Mouse (Mus musculus): ENCODE data around the gene Rbm5.
A peak's percentile ranks its signal among the peaks of the same experiment; 100 is the strongest.

Gene Rbm5

DNA sequence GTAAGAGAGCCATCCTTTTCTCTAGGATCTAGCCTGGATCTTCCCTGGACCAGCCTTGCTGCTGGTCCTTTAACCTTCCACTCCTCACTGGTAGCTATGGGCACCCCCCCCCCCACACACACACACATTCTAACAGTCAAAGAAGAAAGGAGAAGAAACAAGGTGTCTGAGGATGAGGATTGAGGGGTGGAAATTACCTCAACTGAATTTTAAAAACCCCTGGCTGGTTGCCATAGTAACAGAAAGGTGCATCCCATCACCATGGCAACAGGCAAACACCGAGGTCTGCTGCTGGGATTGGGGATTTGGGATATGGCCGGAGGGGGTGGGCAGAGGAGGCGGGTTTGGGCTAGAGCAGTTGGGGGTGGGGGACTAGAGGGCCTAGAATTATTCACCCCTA is 41.1 kb downstream of the Rbm5 start:
- no peak for DNase-seq (ENCODE audit: low spot score)

DNA sequence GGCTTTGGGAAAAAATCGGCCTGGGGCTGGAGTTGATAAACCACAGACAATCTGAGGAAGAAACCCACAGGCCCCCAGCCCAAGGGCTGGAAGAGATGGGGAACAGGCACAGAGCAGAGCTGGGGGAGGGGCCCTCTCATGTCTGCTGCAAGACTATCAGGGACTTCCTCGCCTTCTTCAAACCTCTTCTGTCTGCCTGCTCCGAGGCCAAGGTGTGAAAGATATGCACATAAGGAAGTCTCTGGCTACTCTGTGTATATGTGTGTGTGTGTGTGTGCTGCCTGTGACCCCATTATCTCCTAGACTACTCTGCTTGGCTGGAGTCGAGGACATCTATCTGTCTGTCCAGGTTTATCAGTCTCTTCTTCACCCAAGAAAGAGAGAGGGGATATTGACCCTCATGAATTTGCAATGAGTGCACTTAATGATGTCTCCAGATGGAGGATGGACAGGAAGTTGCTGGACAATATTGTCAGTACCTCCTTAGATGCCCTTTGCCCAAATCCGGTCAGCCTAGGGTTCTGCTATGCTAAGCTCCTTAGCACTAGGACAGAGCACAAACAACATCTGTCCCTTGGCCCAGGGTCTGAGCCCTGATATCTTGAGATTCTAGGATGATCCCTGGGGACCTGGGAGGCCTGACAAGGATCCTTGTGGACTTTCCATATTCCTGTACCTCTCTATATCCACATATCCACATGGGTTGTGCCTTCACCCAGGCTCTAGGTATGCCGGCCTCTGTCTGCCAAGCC is 41.7 kb downstream of the Rbm5 start:
- DNase-seq (ENCODE audit: low spot score) = no peak

DNA sequence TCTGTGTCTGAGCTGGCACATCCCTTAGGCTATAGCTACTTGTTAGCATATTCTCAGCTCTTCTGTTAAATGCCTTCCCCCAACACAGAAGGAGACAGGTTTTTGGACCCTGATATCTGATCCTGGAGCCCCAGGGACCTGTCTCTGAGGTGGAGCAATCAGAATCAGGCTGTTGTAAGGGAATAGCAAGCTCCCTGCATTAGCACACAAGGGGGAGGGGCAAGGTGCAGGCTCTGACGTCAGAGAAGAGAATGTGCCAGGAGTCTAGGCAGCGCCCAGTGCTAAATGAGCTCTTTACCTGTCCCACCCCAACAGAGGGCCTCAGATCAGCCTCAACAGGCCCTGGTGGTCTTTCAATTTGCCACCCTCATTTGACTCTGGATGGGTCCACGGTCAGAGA is 43.8 kb downstream of the Rbm5 start:
- no peak for DNase-seq (ENCODE audit: low spot score)

DNA sequence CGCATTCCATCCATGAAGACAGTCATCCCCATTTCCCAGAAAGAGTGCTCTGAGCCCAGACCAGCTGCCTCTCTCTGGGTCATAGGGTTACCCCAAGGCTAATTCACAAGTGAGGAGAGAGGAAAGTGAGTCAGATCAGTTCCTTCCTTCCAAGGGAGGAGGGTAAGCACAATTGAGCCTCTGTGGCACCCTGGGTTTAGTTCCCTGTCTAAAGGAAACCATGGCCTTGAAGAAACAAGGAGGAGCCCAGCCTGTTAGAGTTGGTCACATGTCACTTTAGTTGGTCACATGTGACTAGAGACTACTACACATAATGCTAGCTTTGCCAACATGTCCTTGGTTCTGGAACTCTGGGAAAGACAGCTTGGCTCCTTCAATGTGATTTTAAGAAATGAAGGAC is 46.0 kb downstream of the Rbm5 start:
- no peak for DNase-seq (ENCODE audit: low spot score)

DNA sequence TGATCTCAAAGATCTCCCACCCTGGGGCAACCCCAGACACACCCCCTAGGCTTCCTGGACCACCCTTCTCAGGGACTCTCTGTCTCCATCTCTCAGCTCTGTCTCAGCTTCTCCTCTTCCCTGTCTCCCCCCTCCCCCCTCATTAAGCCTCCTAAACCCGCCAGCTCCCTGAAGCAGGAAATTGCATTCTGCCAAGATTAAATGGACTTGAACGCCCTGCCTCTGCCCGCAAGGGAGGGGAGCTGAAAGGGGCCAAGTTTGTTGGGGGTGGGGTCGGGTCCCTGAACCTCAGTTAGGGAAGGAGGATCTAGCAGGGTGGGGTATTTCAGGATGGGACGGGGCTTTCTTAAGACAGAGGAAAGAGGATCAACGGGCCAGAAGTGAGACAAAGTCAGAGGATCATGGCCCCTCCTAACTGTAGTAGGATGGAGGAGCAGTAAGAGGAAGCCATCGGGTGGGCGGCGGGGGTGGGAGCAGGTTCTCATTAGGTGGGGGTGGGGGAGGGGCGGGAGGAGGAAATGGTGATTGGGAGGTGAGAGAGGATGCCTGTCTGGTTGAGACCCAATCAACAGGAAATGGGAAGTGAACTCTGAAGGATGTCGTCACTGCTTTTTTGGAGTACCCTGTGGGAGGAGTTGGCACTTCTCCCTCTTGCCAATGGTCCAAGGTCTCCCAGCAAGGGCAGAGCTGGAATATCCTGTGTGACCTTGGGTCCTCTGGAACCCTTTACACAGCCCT is 46.8 kb downstream of the Rbm5 start:
- peak; percentile 87 for DNase-seq (ENCODE audit: low spot score)

DNA sequence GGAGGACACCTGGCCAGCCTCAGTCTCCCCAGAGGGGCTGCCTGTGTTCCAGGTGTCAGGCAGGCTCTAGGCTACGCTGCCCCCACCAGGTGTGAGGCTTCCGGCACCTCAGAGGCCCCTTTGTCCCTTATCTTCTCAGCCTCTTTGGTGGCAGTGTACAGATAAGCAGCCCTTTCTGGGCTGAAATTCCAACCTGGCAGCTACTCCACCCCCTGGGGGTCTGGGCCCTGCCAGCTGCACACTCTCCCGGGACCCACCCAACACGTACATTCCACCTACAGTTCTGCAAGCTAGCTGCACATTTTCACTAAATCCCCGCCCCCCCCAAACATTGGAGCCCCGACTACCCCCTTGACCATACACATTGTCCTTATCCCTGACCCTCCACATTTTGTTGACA is 47.5 kb downstream of the Rbm5 start:
- DNase-seq (ENCODE audit: low spot score) = no peak

DNA sequence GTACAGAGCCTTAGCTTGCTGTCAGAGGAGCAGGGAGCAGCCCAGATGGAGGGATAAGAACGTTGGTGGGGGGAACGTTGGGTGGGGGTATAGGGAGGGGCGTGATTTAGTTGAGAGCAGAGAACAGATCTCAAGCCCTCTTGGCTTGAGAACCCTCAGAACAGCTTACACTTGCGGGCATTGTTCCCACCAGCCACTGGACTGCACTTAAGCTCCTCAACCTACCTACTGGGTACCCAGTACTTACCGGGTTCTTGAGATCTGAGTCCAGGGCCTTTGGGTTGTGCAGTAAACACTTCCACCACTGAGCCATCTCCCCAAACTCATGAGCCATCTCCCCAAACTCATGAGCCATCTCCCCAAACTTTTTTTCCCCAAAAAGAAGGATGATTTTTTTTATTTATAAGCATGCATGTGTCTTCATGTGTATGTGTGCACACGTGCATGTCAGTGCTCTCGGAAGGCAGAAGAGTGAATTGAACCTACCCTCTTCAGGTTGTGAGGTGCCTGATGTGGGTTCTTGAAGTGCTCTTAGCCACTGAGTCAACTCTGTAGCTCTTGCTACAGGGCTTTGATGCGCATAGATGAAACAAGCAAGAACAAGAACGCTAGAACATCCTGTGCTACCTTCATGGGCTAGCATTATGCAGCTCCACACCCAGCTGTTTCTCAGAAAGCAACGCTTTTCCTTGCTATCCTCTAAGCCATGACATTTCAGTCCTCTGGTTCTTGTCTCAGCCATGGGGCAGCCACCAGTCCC is 51.8 kb downstream of the Rbm5 start:
- DNase-seq (ENCODE audit: low spot score) = peak; percentile 61

DNA sequence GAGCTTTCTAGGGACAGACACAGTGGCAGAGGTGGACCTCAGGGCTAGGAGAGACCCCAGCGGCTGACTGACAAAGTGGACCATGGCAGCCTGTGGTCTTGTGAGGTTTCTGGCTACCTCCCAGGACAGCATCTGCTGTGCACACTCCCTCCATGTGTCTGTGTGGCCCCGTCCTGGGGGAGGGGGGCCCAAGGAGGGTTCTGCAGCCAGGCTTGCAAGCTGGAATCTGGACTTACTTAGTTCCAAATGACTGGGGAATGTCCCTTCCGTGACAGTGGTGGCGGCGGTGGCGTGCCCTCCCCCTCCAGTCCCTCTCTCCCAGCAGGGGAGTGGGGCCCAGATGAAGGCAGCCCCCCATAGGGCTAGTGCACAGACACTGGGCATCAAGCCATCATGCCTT is 53.8 kb downstream of the Rbm5 start:
- no peak for DNase-seq (ENCODE audit: low spot score)

DNA sequence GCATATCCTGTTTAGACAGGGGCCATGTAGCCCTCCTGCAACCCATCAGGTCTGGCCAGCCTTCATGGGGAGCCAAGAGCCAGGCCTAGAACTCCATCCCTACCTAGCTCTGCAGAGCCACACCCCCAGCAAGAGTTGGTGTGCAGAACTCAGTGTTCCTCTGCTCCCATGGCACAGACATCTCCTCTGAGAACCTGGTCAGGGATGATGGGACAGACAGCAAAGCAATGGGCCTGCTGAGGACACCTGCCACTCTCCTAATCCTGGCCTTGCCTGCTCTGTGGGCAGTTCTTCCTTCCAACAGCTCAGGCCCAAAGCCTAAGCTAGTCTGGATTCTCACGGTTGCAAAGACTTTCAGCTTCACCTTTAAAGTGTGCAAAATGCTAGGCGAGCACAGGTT is 55.2 kb downstream of the Rbm5 start:
- no peak for DNase-seq (ENCODE audit: low spot score)

DNA sequence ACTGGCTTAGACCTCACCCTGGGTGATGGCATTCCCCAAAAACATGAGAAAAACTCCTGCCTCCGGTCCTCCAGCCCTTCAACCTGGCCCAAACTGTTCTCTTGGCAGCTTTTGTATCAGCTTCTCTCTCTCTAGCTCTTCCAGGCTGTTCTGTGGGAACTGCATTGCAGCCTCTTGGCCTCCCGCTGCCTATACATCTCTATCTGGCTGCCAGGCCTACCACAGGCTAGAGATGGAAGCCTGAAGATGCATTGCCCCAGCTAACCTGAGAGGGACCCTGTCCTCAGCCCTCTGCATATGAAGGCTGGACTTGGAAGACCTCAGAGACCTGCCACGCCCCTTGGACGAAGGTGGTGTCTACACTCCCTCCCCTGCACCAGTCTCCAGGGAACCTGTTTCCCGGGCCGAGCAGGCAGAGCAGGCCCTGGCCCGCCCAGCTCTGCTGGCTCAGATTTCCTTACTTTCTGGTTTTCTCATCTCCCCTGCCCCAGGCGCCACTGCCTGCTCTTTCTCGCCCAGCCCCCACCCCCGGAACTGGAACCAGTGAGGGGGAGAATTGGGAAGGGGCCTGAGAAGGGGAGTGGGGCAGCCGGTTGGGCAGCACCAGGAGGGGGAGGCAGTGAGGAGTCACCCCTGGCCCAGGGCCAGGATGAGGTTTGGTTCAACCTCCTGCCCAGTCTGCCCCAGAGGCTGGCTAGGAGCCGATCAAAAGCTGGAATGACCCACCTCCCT is 56.4 kb downstream of the Rbm5 start:
- DNase-seq (ENCODE audit: low spot score) = no peak

DNA sequence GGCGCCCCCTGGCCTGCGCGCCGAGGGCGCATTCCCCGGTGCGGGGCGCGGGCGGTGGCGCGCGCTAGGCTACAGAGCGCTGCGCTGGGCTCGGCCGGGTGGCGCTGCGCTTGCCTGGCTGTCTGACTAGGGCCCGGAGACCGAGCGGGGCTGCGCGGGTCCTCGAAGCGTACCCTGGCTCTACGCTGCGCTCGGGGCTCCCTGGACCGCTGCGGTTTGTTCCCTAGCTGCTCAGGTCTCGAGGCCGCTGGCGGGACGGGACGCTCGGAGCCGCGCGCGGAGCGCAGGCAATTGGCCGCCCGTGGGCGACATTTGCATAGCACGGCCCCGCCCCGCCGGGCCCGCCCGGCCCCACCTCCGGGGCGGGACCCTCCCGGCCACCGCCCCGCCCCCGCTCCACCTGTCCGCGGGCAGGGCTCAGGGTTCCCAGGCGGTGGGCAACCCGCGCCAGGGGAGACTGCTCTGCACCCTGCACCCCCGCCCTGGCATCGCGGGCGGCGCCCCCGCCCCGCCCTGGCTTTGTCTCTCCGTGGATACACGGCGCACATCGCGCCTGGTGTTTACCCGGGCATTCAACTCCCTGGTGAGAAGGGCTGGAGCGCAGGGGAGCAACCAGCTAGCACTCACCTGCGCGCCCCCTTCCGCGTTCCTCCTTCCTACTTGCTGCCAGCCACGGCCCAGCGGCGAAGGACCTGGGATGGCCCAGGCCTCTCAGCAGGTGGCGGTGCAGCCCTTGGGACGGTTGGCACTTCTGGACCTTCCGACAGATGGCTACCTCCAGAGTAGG is 60.9 kb downstream of the Rbm5 start, which contains the start of gene Sema3f:
TSS of gene Sema3f (minus strand) at position 779 of the 787 bp plus-strand sequence.
- peak; percentile 87 for DNase-seq (ENCODE audit: low spot score)

DNA sequence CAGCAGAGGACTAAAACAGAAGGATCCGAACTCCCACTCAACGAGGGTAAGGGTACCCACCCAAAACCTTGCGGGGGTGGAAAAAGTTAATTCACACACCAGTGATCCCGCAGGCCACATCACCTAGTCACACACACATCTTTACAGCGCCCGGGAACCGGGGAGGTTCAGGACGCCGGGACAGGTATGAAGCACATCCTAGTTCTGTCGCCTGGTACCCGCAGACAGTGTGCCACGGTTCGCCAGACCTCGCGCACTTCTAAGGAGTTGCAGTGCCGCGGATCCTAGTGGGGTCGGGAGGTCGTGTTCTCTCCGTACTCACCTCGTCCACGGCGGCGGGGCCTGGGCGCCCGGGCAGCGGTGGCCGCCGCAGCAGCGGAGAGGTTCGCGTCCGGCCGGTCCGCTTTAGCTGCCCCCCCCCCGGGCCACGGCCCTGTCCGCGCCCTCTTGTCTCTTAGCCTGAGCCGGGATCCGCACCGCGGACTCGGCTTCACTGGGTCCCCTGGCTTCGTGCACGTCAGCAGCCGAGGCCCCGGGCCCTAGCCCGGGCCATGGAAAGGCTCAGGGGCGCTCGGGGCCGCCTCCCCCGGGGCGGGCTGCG is 61.6 kb downstream of the Rbm5 start:
- DNase-seq (ENCODE audit: low spot score) = no peak

DNA sequence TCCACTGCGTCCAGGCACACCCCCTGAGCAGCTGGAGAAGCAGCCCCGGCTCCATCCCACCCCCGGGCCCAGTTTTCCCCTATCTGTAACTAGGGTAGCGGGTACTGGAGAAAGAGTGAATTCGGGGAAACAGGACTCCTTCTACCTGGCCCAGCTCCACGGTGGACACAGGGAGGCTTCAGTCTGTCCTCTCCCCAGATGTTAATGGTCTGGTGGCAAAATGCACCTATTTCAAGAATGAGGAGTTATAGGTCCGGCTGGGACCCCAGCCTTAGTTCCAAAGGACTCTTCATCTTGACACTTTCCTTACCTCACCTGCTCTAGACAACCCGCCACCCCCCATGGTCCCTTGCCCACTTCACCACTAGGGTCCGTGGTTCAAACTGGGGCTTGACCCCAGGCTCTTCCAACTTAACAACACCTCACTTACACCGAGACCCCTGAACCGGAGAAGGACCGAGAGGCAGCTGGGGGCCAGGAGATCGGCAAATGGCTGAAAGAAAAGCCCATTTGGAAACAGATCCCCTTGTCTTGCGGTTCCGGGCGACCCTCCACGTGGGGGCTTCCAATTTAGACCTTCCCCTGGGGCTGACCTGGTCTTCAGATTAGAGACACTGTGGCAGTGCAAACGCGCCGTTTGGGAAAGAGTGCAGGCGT is 62.2 kb downstream of the Rbm5 start:
- DNase-seq (ENCODE audit: low spot score) = no peak

DNA sequence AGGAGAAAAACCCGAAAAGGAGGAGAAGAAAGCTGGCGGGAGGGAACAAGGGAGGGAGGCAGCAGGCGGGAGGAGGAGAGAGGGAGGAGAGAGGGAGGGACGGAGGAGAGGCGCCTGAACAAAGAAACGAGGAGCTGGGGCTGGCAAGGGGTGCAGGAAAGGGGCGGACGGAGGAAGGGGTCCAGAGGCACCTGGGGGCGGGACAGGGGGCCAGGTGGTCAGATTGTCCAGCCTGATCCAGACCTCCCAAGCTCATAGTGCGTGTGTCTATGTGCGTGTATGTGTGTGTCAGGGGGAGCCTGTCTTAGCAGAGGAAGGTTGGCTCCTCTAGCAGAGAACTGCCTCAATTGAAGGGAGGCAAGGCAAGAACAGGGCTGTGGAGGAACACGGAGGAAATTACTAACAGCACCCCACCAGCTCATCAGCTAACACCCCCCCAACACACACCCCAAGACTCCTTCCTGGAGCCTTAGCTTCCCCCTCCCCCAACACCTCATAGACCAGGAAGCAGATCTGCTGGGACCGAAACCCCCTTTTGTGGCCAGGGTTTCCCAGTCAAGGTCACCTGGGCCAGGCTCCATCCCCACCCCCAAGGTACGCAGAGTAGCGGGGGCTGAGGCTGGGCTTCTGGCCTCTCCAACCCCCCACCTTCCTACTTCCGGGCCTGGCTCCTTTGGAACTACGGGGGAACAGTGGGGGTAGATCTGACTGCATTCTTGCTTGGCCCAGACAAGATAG is 62.9 kb downstream of the Rbm5 start:
- DNase-seq (ENCODE audit: low spot score) = no peak

DNA sequence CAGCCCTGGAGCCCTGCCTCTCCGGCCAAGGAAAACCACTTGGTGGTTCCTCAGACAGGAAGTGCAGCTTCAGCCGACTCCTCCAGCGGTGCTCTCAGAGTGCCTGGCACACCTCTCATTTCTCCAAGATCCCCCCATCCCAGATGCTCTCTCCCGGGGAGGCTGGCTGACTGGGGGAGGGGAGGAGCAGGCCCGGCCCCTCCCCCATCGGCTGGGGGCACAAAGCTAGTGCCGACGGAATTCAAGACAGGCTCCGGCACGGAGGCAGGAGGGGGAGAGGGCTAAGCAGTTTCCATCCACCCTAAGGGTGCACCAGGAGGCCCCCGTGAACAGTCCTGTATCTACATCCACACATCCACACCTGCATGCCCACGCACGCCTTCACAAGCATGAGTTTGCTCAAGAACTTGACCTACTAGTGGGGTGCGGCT is 64.0 kb downstream of the Rbm5 start:
- DNase-seq (ENCODE audit: low spot score) = no peak

DNA sequence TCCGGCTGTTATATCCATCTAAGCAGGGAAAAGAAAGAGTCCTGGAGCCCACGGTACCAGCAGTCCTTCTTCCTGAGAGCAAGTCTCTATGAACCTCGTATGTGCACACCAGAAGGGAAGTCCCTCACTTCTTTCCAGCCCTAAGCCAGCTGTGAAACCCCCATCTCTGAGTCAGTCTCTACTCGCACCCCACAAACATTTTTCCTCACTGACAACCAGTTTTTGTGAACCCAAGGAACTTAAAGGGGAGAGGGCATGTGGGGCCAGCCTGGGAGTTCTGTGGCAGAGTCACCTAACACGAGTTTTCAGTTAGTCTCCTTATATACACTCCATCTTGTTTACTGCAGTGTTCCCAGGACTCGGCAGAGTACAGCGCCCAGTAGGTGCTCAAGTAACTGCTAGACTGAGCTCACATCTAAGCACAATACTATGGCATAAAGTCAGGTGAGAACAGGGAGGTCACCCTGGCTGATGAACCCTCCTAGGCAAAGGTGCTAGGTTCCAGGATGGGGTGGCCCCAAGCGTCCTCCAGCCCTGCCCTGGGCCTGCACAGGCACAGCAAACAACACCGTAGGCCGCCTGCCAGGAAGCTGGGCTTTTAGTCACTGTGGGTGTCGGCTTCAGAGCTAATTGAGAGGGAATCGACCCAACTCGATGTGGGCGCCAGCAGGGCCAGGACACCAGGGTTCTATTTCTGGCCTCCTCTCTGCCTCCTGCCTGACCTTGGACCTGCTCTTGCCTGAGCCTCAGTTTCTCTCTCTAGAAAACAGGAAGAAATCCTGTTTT is 67.3 kb downstream of the Rbm5 start:
- peak; percentile 66 for DNase-seq (ENCODE audit: low spot score)

DNA sequence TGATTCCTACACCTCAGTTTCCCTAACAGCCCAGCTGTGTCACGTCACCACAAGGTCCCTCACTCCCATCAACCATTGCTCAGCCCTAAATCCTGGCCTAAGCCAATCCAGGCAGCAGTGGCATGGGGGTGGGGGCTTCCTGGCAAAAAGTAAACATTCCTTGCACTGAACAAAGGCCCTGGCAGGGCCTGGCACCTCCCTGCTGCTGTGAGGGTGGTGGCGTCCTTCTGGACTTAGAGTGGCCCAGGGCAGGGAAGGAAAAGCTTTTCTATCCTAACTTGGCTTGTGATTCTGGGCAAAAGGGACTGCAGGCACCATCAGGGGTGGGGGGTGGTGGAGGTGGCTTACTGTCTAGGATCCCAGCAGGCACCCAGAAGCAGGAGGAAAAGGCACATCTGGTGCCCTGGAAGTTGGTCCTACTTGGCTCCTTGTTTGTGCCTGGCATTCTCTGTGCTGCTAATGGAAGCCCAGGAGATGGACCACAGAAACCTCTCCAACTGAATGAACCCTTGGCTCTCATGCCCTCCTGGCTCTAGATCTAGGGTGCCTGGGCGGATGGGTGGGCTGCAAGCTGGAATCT is 68.1 kb downstream of the Rbm5 start:
- DNase-seq (ENCODE audit: low spot score) = peak; percentile 86

DNA sequence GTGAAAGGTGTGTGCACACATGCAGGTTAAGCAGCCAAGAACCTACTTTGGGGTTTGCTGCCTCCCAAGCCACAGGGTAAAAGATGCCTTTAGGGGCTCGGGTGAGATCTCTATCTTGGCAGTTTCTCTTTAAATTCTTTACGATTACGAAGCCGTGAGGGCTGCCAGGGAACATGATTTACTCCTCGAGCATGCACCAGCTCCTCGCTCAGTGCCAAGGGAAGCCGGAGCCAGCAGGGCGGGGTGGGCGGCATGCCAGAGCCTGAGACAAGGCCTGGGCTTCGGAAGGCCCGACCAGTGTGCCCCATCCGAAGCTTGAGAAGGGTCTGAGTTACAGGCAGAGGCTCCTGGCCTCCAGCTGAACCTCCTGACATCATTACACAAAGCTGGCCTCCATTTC is 69.2 kb downstream of the Rbm5 start:
- peak; percentile 92 for DNase-seq (ENCODE audit: low spot score)

Measured in lung, postnatal 25 days (tissue).